Mouse (Mus musculus): ENCODE measurements around the gene Ninj2. TPM values are rescaled to one million over a fixed set of nuclear protein-coding genes. Genes with fewer than 3 reads are reported as not detected.
"Not testable (repeated sequence)": the region's sequence is repeated elsewhere in the genome, so short reads cannot be mapped to it uniquely, and the experiment has no call there.

Ninj2 gene
- 1 to 10 TPM; 2.3 to 2.9 TPM for polyA plus RNA-seq (2017; shearing (Covaris generic))

GRCm38 (mm10) chr6:120093100-120093499, at the start of gene Ninj2:
Gene Ninj2, plus strand, starts transcription at chr6:120093350.
- no peak for ATAC-seq

DNA sequence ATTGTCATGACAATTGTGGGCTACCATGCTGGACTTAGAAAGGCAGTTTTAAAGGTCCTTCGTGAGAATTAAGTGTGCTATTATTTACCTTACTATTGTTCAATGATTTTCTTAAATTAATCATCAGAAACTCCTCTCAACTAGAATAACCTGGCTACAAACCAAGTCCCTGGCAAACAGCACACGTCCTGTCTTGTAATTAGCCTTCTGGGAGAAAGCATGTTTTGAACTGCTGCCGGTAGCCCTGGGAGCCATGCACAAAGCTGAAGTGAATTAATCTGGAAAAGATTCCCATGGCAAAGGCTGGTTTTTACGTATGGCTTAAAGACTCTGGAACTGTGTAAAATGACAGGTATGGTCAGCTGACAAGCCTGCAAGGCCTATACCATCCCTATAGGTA, 47.7 kb upstream of the Ninj2 start:
- ATAC-seq = no peak

GRCm38 (mm10) chr6:120047705-120048292, 45.4 kb upstream of the Ninj2 start:
- ATAC-seq = peak; percentile 59

GRCm38 (mm10) chr6:120054412-120054811, 38.7 kb upstream of the Ninj2 start:
- no peak for ATAC-seq

GRCm38 (mm10) chr6:120055666-120056540, 37.2 kb upstream of the Ninj2 start:
- peak; percentile 81 for ATAC-seq

DNA sequence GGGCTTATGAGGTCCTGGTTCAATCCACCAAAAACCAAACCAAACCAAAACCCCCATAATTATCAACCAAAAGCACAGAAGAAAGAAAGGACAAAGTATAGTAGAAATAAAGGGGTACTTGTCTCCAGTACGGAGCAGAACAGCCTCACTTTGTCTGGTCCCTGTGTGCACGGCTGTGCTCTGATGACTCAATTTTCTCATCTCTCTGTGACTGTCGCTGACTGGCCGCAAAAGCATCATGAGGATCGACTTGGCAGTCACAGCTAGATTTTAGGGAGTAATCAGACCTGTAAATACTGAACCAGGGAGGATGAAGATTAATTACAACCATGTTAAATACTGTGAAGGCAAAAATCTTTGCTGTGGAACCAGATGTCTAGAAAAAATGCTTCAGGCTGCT, 30.2 kb upstream of the Ninj2 start:
- no peak for ATAC-seq

GRCm38 (mm10) chr6:120064627-120065026, 28.5 kb upstream of the Ninj2 start:
- ATAC-seq = no peak

DNA sequence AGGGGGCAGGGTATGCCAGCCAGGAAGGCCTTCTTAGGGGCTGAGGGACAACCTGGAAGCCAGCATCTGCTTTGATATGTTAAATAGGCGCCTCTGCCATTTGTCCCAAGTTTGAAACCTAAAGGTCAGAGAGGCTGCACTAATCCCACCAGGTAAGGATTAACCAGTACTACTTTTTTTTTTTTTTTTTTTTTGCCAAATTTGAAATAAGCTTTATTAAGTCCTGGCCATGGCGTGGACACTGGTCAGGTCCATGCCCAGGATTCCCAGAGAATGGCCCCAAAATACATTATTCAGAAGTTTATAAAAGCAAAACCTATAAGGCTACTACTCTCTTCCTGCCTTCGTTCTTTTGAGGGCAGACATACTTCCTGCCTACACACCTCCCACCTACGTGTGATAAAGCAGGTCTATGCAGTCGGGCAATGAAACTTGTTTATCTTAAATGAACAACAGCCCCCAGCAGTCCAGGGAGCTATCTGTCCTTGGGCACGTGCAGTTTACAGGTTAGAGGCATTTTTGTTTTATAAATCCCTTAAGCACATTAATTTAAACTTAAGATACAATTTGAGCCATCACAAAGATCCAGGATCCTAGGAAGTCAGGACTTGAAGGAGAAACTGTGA, 27.5 kb upstream of the Ninj2 start:
- peak; percentile 98 for ATAC-seq

DNA sequence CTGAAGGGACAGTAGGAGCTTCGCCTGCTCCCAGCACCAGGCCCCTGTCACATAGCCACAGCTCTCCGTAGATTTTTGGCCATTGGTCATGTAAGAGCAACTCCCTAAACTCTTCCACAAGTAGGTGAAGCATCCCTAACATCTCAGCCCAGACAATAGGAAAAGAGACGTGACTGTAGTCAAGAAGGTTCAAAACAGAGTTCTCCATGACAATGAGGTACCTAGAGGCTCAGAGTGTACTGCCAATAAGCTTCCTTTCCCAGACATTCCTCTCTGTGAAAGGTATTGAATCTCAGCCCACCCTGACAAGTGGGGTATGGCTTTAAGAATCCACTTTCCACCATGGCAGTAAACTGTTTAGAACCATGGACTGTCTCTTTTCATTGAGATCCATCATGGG, 23.6 kb upstream of the Ninj2 start:
- no peak for ATAC-seq

DNA sequence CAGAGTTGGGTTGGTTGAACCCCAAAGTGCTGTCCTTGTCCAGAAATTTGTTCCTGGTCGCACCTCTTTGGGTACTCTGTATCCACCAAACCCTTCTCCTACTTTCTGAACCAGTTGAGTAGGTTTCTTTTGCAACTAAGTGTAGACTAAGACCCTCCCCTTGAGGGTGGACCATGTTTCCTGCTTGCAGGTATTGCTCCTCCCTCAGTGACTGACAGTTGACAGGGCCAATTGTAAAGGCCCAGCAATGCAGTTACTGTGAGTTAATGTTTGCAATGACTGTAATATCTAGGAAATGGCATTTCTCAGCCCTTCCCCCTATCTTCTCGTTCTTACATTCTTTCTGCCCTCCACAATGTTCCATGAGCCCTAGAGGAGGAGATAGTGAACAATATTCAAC, 20.5 kb upstream of the Ninj2 start:
- peak; percentile 50 for ATAC-seq

DNA sequence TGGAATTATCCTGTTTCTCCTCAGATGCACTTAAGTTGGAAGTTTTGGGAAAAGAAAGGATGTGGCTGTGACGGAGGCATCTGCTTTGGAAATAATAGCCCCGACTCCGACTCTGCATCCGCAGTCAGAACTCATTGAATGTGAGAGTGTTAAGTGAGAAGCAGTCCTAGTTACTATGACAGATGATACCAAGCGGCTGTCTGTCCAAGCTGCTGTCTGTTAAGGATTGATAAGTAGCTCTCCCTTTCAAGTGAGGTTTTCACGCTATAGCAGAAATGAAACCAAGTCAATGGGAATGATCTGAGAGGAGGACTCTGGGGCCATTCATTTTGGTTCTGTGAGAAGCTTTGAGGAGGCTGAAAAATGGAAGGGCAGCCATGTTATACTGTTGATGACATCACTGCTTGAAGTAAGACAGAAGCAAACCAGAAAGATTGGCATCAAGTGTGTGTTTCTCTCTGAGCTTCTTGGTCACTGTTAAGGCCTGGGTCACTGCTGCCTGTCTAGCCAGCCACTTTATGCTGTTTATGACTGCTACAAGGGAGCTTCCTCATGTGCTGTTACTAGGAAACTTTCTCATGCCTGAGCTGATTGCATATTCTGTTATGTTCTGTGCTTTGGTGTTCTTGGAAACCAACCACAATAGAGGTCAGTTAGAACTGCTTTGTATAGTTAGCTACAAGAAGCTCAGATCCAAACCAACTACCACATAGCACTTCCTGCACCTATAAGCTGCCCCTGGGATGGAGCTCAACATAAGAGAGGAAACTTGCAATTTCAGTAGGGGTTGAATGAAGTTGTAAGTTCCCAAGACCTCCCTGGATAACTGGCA, 16.3 kb upstream of the Ninj2 start:
- peak; percentile 26 for ATAC-seq

DNA sequence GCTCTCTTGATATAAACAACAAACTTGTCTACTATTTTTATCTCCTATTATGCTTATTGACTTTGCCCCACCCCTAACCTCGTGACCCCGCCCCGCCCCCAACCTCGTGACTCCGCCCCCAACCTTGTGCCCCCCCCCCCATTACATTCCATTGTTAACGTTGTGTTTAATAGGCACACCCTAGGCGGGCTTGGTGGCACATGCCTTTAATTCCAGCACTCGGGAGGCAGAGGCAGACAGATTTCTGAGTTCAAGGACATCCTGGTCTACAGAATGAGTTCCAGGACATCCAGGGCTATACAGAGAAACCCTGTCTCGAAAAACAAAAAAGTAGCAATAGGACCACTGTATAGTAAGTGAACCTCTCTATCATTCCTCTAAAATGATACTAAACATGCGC, 13.6 kb upstream of the Ninj2 start:
- ATAC-seq = no peak

DNA sequence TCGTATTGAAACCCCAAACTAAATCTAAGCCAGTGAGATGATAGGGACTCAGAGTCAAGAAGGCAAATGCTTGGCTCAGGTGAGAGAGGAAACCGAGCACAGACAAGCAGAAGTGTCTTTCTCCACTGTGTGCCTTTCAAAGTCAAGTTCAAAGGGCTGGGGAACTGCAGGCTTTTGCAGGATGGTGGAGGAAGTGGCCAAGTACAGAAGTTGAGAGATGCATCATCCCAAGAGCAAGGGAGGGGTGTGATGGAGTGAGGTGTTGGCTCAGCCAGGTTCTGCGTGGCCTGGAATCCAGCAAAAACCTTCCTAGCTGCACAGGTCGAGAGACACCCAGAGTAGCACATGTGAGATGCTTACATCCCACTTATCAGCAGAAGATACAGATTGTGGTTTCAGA, 11.6 kb upstream of the Ninj2 start:
- peak; percentile 16 for ATAC-seq

GRCm38 (mm10) chr6:120082251-120082950, 10.7 kb upstream of the Ninj2 start:
- ATAC-seq = peak; percentile 24

GRCm38 (mm10) chr6:120082951-120083411, 10.2 kb upstream of the Ninj2 start:
- peak; percentile 76 for ATAC-seq

- peak; percentile 38 for ATAC-seq
Observed at GRCm38 (mm10) chr6:120083442-120083841, 9.7 kb upstream of the Ninj2 start.

- no peak for ATAC-seq
Observed at GRCm38 (mm10) chr6:120084983-120085382, 8.2 kb upstream of the Ninj2 start.

DNA sequence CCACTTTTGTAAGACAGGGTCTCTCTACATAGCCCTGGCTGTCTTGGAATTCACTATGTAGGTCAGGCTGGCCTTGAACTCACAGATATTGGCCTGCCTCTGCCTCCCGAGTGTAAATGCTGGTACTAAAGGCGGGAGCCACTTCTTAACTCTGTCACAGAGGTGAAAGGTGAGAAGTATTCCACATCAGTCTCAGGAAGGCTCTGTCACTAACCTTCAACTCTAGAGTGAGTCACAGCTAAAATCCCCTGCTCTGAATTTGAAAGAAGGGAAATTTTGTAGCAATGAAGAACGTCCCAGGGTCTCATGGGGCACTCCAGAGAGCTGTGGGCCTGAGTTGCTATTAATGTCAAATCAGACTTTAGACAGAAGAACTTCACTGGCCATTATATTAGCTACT, 7.3 kb upstream of the Ninj2 start:
- ATAC-seq = no peak

- not testable (repeated sequence) for ATAC-seq
Observed at GRCm38 (mm10) chr6:120087041-120087440, 6.1 kb upstream of the Ninj2 start.

DNA sequence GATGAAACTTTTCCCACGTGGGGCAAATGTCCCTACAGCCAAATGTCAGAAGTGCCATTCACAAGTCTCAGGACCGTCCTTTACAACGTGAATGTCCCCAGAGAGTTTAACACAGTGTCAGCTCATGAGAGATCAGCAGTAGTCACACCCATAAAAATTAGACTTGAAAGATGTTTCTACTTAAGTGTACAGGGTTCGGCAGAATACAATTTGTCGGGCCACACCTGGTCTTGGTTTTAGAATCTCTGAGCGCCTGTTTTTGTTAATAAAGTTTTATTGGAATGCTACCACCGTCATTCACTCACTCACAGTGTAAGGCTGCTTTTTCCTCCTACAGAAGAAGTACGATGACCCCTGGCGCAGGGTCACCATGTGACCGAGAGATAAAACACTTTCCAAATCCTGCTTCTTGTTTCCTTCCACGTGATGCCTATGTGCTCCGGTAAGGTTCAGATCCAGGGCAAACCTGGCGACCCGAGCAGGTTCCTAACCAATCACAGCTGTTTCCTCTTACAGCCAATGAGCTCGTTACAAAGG, 2.4 kb upstream of the Ninj2 start:
- no peak for ATAC-seq

- no peak for ATAC-seq
Observed at GRCm38 (mm10) chr6:120091956-120092355, 1.2 kb upstream of the Ninj2 start.

All from activated CD4-positive, CD25-positive, alpha-beta regulatory T cell, adult 4 months (primary cell).